Mouse (Mus musculus): ENCODE measurements at regions not wholly inside any gene's neighbourhood (a gene's known extent, or its start where the extent isn't known, plus 50 kb on each side); places are given as distances from the start of the nearest gene placed in this dataset.

GRCm38 (mm10) chr10:41018888-41019287 lies 53.2 kb downstream of the Gpr6 start:
- TF ChIP-seq CTCF (conservative IDR thresholded peaks at IDR 0.05; ENCODE audit: insufficient read depth, insufficient read length, low read depth, low read length) (no peak), POLR2A (IDR thresholded peaks at IDR 0.05; ENCODE audit: low read depth, low read length) (no peak)
